Mouse (Mus musculus) ovary, postnatal 14 days (tissue): ENCODE results near the gene Rps11.
"Not testable (repeated sequence)": the region's sequence is repeated elsewhere in the genome, so short reads cannot be mapped to it uniquely, and the experiment has no call there.

ENCODE experiments used
- DNase-seq: peaks from one replicate; pipeline ENCODE4 v3.0.0; 2022; ENCODE audit warnings: low spot score

Gene Rps11

DNA sequence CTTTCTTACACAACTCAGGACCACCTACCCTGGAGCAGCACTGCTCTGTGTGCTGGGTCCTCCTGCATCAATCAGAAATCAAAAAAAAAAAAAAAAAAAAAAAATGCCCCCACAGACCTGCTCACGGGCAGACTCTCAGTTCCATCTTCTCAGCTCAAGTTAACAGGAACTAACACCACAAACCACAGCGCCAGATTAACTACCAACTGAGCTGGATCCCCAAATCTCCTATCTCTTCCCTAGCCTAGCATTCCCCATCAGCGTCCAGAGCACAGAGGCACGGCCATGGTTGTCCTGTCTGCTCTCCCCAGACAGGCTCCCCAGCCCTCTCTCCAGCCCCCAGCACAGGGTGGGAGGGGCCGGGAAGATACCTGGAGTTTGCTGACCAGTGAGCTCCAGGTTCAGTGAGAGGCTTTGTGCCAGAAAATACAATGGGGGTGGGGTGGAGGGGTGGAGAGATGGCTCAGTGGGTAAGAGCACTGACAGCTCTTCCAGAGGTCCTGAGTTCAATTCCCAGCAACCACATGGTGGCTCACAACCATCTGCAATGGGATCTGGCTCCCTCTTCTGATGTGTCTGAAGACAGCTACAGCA lies 17.1 kb downstream of the Rps11 start:
- no peak for DNase-seq

DNA sequence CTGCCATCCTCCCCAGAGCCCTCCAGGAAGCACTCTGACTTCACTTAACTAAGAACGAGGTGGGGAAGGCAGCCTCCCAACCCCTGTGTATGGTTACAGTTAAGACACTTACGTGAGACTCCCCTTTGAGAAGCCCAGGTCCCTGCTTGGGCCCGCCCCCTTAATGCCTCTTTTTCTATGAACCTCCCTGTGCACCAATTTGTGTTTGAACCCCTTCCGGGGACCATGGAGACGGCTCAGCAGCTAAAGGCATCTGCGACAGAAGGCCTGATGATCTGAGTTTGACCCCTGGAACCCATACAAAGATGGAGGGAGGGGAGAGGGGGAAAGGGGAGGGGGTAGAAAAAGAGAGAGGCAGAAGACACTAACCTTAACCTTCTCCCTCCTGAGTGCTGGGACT lies 17.8 kb downstream of the Rps11 start:
- DNase-seq = no peak

DNA sequence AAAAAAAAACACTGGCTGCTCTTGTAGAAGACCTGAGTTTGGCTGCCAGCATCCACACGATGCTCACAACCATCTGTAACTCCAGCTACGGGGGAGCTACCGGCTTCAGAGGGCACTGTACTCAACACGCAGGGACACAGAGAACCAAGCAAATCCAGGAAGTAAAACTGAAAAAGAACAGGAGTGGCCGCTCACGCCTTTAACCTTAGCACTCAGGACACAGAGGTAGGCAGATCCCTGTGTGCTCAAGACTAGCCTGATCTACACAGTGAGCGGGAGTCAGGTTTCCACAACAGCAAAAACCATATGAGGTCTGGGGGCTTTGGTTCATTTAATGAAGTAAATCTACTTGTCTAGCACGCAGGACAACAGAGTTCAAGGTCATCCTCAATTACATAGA lies 18.7 kb downstream of the Rps11 start:
- DNase-seq = no peak

DNA sequence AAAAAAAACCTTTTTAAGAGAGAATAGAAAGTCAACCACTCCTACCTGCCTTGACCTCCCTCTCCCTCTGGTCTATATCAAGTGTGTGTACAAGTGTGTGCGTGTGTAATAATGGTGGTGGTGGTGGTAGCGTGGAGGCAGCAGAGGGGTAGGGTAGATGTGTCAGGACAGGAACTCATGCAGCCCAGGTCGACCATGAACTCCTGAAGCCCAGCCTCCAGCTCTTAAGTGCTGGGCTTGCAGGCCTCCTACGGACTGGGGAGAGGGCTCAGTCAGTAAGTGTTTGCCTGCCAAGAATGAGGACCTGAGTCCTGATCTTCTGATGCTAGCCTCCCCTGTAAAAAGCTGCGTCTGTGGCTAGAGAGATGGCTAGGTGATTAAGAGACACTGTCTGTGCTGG lies 19.3 kb downstream of the Rps11 start:
- DNase-seq = no peak

DNA sequence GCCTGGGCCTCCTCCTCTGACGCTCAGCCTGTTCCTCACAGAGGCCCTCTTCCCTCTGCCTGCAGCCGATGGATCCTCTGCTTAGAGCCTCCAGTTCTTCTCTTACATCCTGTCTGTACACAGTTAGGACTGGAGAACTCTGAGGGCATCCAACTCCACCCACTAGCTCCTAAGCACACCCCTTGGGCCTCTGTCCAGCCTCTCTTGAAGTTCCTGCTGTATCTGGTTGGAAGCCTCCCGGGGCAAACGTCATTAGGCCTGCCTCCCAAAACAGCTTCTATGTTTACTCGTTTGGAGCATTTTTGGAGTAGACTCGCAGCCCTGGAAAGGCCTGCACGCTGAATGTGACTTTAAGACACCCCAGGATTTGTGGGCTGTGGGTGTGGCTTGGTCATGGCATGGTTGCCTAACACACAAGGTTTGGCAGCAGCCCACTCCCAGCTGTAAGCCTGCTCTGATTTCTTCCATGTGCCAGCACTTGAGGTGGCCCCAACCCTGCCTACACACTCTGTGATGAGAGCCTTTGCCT lies 20.5 kb downstream of the Rps11 start, which contains the start of gene Fcgrt:
Gene Fcgrt, minus strand, starts transcription at position 200 of the 529 bp plus-strand sequence.
- DNase-seq = peak; percentile 84

DNA sequence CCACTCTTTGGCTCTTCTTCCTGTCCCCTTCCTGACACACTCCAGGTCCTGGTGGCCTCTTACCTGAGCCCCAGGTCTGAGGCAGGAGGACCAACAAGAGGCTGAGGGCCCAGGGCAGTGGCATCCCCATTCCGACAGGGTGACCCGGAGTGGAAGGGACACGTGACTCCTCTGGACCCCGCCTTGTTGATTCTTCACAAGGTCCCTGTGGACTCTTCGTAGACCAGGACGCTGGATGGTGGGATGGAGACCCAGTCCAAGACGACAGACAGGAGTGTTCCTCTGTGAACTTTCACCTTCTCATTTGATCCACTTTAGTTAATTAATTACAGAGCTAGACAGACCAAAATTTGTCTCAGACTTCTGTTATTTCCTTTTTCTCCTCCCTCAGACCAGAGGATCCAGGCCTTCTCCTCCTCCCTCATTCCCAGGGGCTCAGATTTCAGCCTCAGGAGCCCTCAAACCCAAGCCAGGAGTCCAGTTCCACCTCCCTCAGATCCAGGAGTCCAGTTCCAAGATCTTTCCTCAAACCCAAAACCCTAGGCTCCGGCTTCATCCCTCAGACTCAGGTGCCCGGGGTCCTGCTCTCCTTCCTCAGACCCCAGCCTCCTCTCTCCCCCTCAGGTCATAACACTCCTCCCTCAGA lies 21.2 kb downstream of the Rps11 start:
- DNase-seq = no peak

DNA sequence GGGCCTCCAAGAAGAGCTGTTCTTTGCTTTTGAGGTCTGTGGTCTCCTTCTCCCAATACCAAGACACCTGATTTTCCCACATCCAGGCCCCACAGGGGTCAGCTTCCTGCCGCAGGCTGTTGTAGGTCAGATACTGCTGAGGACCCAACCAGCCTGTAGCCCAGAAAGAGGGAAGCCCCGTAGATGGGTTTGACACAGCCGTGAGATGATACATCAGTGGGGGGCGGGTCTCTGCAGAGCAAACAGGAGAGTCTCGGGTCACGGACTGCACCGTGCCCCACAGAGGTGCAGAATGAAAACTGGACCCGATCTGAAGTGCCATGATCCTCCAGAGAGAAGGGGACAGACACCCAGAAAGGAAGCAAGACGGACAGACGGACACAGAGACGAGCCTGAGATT lies 21.8 kb downstream of the Rps11 start:
- no peak for DNase-seq

DNA sequence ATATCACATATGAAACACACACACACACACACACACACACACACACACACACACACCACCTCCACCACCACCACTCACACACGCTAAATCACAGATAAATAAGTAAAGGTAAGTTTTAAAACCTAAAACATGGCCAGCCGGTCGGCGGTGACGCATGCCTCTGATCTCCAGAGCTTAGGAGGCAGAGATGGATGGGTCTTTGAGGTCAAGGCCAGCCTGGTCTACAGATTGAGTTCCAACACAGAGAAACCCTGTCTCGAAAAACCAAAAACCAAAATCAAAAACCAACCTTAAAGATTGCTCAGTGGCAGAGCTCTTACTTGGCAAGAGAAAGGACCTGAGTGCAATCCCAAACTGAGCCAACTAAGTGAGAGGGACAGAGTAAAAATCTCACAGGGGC lies 24.2 kb downstream of the Rps11 start:
- DNase-seq = no peak

DNA sequence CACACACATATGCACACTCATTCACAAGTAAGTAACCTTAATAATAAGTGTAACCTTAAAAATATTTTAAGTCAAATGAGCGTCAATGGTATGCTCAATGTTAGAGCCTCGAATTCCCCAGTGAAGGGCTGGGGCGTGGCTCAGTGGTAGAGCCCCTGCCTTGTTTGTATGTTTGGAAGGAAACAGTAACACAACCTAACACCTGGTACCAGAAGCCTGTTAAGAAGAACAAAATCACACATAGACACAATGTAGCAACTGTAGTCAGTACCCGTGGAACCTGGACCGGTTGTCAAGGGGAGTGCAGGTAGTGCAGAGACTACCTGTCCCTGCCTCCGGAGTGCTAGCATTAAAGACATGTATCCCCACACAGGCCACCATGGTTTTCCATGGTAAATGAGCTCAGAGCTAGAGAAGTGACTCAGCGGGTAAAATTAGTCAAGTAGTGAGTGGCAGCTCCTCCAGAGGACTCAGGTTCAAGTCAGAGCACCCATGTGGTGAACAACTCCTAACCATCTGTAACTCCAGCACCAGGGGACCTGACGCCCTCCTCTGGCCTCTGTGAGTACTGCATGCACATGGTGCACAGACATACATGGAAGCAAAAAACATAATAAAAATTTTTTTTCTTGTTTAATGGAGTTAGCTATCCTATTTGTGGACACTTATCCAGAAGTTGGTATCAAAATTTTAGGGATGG lies 25.5 kb downstream of the Rps11 start:
- no peak for DNase-seq

DNA sequence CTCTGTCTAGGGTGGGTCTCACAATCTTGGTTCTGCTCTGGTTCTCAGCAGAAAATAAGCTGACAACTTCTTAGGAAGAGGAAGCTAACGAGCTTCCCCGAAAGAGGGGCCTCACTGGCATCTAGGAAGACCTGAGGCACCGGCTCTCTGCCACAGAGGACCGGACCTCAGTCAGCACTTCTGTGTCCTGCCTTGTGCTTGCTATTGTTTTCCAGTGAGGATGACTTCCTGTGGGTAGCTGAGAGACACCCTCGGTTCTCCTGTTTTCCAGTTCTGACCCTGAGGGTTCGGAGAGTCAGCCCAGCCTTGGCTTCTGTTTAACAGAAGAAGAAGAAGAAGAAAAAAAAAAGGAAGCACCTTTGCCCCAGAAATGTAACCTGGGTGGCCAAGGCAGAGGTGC lies 26.8 kb downstream of the Rps11 start:
- no peak for DNase-seq

DNA sequence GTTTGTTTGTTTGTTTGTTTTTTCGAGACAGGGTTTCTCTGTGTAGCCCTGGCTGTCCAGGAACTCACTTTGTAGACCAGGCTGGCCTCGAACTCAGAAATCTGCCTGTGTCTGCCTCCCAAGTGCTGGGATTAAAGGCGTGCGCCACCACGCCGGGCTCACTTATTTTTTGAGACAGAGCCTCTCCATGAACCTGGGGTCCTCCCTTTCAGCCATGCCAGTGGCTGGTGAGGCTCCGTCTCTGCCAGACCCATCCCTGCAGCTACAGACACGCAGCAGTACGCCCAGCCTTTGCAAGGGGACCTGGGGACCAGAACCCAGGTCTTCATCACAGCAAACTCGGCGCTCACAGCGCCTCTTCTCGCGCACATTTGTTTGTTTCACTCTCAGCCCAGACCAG lies 28.3 kb downstream of the Rps11 start:
- not testable (repeated sequence) for DNase-seq

DNA sequence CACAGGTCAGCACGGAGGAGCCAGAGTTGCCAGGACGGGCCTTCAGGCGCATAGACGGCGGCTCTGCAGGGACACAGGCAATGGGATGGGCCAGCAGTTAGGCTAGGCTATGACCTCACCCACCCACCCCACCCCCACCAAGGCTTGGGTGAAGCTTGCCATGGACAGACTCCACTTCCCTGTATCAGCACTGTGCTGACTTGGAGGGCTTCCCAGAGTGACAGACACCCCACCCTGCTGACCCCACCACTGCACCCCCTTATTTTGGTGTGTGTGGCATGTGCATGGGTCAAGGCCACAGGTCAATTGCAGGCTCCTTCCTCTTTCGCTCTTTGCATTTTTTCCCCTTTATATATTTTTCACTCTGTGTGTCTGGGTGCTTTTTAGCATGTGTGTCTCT lies 28.9 kb downstream of the Rps11 start:
- DNase-seq = no peak

DNA sequence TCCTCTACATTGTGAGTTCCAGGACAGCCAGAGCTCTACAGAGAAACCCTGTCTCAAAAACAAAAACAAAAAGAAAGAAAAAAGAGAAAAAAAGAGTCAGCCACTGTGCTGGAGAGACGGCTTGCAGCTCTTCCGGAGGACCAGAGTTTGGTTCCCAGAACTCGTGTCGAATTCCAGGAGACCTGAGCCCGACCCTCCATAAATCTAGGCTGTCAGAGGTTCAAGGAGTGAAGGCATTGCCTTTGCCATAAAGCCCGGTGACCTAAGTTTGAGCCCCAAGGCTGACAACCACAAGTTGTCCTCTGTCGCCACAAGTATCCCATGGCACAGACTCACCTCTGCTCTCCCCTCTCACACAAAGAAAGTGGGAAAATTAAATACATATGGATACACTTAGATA lies 30.1 kb downstream of the Rps11 start:
- no peak for DNase-seq

DNA sequence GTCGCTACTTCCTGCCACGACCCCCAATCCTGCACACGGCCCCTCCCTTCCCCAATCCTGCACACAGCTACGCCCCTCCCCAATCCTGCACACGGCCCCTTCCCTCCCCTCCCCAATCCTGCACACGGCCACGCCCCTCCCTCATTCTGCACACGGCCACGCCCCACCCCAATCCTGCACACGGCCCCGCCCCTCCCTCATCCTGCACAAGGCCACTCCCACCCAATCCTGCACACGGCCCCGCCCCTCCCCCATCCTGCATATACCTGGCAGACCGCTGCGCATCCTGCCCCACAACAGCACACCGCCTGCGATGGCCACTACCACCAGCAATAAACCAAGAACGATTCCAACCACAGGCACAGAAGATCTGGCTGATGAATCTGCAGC lies 30.7 kb downstream of the Rps11 start:
- DNase-seq = no peak

DNA sequence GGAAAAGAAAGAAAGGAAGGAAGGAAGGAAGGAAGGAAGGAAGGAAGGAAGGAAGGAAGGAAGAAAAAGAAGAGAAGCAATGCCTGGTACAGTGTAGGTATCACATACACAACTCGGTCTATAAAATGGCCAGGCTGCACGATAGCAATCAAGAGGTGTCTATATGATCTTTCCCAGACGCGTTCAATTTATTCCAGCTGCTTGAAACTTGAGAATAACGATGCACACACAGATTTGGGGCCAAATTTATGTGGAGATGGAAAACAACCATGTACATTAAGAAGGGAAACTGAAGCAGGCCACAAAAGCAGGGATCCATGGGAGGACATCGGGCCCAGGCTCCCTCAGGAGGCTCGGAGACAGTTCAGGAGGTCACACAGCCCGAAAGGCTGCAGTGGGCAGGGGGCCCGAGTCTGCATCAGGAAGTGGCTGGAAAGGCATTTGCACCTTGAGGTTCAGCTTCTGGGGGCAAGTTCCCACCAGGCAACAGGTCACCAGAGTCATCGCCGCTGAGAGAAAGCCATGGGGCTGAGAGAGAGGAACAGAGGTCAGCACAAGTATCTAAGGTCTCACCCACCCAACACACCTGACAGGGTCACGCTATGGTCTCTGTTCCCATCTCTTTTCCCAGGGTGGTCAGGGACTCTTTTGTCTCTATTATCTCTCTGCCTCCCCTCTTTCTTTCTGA lies 31.3 kb downstream of the Rps11 start:
- no peak for DNase-seq

DNA sequence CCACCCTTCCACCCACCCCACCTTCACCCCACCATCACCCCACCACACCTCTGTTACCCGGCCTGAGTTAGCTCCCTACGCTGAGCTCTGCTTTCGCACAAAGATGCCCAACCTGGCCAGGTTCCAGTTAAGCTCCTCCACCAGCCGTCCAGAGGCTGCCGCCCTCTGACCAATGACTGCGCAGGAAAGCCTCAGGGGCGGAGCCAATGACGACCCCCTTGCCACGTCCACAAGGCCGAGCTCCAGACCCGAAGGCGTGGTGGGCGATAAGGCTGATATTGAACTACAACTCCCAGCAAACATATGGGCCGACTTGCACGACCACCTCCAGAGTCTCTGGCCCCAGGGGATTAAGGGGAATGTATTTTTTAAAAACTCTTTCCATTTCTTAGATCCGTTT lies 32.2 kb downstream of the Rps11 start, which contains the start of gene Rcn3:
Gene Rcn3, minus strand, starts transcription at position 174 of the 400 bp plus-strand sequence.
- DNase-seq = peak; percentile 87

DNA sequence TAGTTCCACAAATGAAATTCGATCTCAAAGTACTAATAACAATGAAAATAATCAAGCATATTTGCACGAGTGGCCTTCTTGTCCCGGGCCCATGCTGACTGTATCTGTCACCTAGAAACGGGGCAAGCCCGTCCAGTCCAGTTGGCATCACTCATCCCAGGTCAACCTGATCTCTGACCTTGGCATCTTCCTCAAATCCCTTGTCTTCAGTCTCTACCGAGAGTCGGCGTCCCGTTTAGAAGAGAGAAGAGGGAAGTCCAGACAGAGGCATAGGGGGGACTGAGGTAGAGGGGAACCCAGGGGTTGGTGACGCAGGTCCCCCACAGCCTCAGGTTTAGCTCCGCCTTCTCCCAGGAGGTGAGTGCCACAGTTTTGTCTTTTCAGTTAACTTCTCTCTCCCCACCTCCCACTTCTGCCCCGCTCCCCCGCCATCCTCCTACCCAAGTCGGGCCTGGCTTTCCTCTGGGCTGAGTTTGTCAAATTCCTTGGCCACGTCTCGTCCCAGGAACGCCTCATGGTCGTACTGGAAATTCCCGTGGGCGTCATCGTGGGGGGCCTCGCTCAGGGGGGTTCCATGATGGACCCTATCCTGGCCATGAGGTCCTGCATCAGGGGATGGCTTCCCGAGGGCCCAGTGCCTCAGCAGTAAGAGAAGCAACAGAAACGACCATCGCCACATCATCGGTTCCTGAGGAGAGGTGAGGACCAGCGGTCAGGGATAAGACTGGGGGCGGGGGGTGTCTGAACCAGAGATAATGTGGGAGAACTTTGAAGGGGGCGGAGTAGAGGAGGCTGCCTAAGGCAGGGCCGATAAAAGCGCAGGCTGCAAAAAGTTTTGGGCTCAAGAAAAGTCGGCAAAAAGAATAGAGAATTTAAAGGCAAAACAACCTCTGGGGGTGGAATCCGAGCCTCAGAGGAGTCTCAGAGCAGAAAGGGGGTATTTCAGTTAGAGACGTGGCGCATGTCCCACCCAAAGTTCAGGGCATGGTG lies 32.9 kb downstream of the Rps11 start:
- DNase-seq = peak; percentile 32

DNA sequence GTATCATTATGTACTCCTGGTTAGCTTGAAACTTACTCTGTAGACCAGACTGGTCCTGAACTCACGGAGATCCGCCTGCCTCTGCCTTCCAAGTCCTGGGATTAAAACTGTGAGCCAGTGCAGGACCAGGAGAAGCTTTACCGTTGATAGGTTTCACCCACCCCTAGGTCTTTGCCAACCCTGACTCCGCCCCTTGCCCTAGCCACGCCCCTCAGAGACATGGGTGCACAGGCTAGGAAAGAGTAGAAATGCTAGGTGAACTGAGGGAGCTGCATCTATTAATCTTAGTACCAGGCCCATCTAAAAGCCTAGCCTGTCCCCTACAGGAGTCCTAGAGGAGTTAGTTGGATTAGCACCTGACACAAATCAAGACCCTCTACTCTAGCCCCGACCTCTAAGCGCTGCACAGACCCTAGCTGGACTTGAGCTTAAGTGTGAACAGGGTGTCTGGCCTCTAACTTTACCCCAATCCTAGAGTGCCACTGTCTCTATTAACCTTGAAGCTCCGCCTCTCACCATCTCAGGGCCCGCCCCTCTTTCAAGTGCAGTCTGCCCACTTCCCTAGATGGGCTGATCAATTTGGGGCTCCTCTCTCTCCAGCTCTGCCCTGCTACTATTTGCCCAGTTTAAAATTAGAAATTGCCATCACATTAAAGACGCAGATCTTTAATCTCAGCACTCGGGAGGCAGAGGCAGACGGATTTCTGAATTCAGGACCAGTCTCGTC lies 33.8 kb downstream of the Rps11 start:
- no peak for DNase-seq

DNA sequence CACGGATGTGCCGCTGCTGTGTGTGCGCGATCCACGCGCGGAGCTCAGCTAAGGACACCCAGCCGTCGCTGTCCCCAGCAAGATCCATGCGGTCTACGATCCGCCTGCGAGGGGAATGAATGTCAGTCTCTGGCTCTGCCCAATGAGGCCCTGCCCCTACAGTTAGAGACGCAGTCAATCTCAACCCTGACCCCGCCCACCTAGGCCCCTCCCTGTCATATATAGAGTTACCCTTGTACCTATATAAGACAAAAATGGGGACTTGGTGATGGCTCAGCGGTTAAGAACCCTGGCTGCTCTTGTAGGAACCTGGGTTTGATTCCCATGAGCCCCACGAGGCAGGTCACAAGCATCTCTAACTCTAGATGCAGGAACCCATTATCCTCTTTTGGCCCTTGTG lies 35.6 kb downstream of the Rps11 start:
- DNase-seq = no peak

DNA sequence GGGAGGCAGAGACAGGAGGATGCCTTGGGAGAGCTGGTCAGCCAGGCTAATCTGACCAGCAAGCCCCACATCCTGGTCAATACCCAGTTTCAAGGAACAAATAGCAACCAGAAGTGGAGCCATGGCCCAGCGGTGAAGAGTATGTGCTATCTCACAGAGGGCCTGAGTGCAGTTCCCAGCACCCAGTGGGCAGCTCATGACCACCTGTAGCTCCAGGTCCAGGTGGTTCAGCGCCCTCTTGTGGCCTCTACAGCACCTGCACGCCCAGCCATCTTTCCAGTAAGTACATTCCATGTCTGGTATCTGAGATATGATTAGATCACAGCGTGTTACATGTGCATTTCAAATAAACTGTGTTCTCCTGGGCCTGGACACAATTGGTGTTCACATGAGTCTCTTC lies 38.2 kb downstream of the Rps11 start:
- DNase-seq = no peak
